Mouse (Mus musculus) gastrocnemius, postnatal 4 days (tissue): ENCODE data around the gene Smtn. TPM values are rescaled to one million over a fixed set of nuclear protein-coding genes. Genes with fewer than 3 reads are reported as not detected.

ENCODE experiments used
- DNase-seq, 2 experiments: peaks; one replicate each; pipeline ENCODE4 v3.0.0; 2021 to 2022; ENCODE audit warnings: low spot score in 2 of 2, mixed read lengths in 2 of 2
- total RNA-seq, 2 experiments: library from RNA; stranded (reverse); gene quantifications; 2 replicates each; pipeline ENCODE4 v1.2.3; 2021

The Smtn gene
- total RNA-seq, 2 experiments from 2014 or later, result 283 to 313 TPM

GRCm38 (mm10) chr11:3514529-3515054 is 25.8 kb downstream of the Smtn start, which contains the start of gene Selenom:
Selenom (plus strand) TSS chr11:3514684.
- DNase-seq, result peak; percentile 82 to 91

GRCm38 (mm10) chr11:3513291-3513690 is 27.1 kb downstream of the Smtn start:
- DNase-seq, result no peak

- no peak for DNase-seq
These were observed 30.1 kb downstream of the Smtn start for GRCm38 (mm10) chr11:3510321-3510720.

- DNase-seq, result no peak
These were observed 31.0 kb downstream of the Smtn start for GRCm38 (mm10) chr11:3509181-3510085.

GRCm38 (mm10) chr11:3508226-3508625 is 32.2 kb downstream of the Smtn start:
- DNase-seq, result no peak

GRCm38 (mm10) chr11:3503755-3504693 is 36.4 kb downstream of the Smtn start:
- no peak for DNase-seq

- DNase-seq, result no peak
These were observed 37.8 kb downstream of the Smtn start for GRCm38 (mm10) chr11:3502459-3503072.

- DNase-seq, result no peak
These were observed 38.4 kb downstream of the Smtn start for GRCm38 (mm10) chr11:3502057-3502456.

GRCm38 (mm10) chr11:3497296-3497695 is 43.1 kb downstream of the Smtn start:
- DNase-seq, result no peak

GRCm38 (mm10) chr11:3496756-3497155 is 43.7 kb downstream of the Smtn start:
- DNase-seq, result no peak

GRCm38 (mm10) chr11:3495496-3495895 is 44.9 kb downstream of the Smtn start:
- DNase-seq, result no peak

GRCm38 (mm10) chr11:3494857-3495256 is 45.6 kb downstream of the Smtn start:
- no peak for DNase-seq

GRCm38 (mm10) chr11:3492748-3493147 is 47.7 kb downstream of the Smtn start:
- no peak for DNase-seq

GRCm38 (mm10) chr11:3489036-3489435 is 51.4 kb downstream of the Smtn start:
- no peak for DNase-seq

GRCm38 (mm10) chr11:3487952-3488570 is 52.4 kb downstream of the Smtn start, which contains the start of gene Pla2g3:
Pla2g3 (plus strand) TSS chr11:3488284.
- no peak for DNase-seq

- no peak for DNase-seq
These were observed 54.1 kb downstream of the Smtn start for GRCm38 (mm10) chr11:3486349-3486748.

- DNase-seq, result no peak
These were observed 56.3 kb downstream of the Smtn start for GRCm38 (mm10) chr11:3483980-3484642.

GRCm38 (mm10) chr11:3475489-3475888 is 64.9 kb downstream of the Smtn start:
- no peak for DNase-seq

- DNase-seq, result no peak
These were observed 65.8 kb downstream of the Smtn start for GRCm38 (mm10) chr11:3474480-3475115.
